Mouse (Mus musculus): Measurements from ENCODE around the gene Cacna2d4. TPM values are rescaled to one million over a fixed set of nuclear protein-coding genes. Genes with fewer than 3 reads are reported as not detected.

Gene Cacna2d4
- polyA plus RNA-seq, 1 experiment from 2014 or later = 0.23 TPM

DNA sequence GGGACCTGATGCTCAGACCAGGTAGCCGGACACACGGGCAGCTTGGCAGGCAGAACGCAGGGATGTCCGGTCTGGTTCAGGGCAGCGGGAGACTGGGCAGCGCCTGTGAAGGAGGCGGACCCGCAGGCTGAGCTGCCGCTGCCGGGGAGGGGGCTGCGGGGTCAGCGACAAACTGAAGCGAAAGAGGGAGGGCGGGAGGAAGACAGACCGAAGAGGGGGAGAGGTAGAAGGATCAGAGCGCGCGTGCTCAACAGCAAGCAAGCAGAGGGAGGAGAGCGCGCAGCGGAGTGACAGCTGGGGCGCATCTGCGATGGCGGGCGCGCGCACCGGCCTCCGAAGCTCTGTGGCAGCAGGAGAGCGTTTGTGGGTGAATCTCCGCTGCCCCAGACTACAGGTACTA, 94.2 kb downstream of the Cacna2d4 start, which contains the start of gene Lrtm2:
Gene Lrtm2, minus strand, starts transcription at position 261 of the 400 bp plus-strand sequence.
- H3K27ac ChIP-seq (ENCODE audit: low read length) = no peak within 1 kb of the TSS
- H3K4me2 ChIP-seq (replicated peaks; ENCODE audit: low read depth, low read length) = peak within 1 kb of the TSS; percentile 48
- H3K27me3 ChIP-seq (ENCODE audit: control insufficient read depth, insufficient read depth, low read length) = peaks cover 35% of the 10 kb centered on the region
- H3K36me3 ChIP-seq (ENCODE audit: control insufficient read depth, insufficient read depth, low read length) = no peaks in the 10 kb centered on the region
- H3K9me3 ChIP-seq (ENCODE audit: control insufficient read depth, low read depth, low read length) = no peaks in the 10 kb centered on the region
- 0 out of 2 replicates have a peak, but pooled peaks cover 3% of the 10 kb centered on the region for H3K4me1 ChIP-seq (ENCODE audit: control insufficient read depth, insufficient read depth, low read length)
- WGBS = under 1% methylated on average over 30 of the region's 31 CpGs
- ATAC-seq (ENCODE audit: insufficient number of reproducible peaks, insufficient read depth, low FRiP score, low read depth) = no peak
- no peak within 1 kb of the TSS for H3K9ac ChIP-seq (replicated peaks; ENCODE audit: low read depth, low read length)
- peak within 1 kb of the TSS; percentile 31 for H3K4me3 ChIP-seq (ENCODE audit: low read depth, low read length)

GRCm38 (mm10) chr6:119332111-119332510, 95.8 kb downstream of the Cacna2d4 start:
- 0 out of 2 replicates have a peak, but pooled peaks cover 3% of the 10 kb centered on the region for H3K4me1 ChIP-seq (ENCODE audit: control insufficient read depth, insufficient read depth, low read length)
- no peak overlapping the region for H3K4me2 ChIP-seq (replicated peaks; ENCODE audit: low read depth, low read length)
- H3K27me3 ChIP-seq (ENCODE audit: control insufficient read depth, insufficient read depth, low read length) = peaks cover 35% of the 10 kb centered on the region
- WGBS = 4% methylated on average over 1 of the region's 1 CpGs
- H3K4me3 ChIP-seq (ENCODE audit: low read depth, low read length) = no peak overlapping the region
- H3K36me3 ChIP-seq (ENCODE audit: control insufficient read depth, insufficient read depth, low read length) = no peaks in the 10 kb centered on the region
- H3K9ac ChIP-seq (replicated peaks; ENCODE audit: low read depth, low read length) = no peak overlapping the region
- ATAC-seq (ENCODE audit: insufficient number of reproducible peaks, insufficient read depth, low FRiP score, low read depth) = no peak
- H3K9me3 ChIP-seq (ENCODE audit: control insufficient read depth, low read depth, low read length) = no peaks in the 10 kb centered on the region
- no peak overlapping the region for H3K27ac ChIP-seq (ENCODE audit: low read length)

- Histone ChIP-seq H3K27me3 (ENCODE audit: control insufficient read depth, insufficient read depth, low read length) (peaks cover 33% of the 10 kb centered on the region), H3K9ac (replicated peaks; ENCODE audit: low read depth, low read length) (no peak overlapping the region), H3K36me3 (ENCODE audit: control insufficient read depth, insufficient read depth, low read length) (no peaks in the 10 kb centered on the region), H3K4me3 (ENCODE audit: low read depth, low read length) (no peak overlapping the region), H3K9me3 (ENCODE audit: control insufficient read depth, low read depth, low read length) (no peaks in the 10 kb centered on the region), H3K4me1 (ENCODE audit: control insufficient read depth, insufficient read depth, low read length) (0 out of 2 replicates have a peak, but pooled peaks cover 3% of the 10 kb centered on the region), H3K27ac (ENCODE audit: low read length) (no peak overlapping the region), H3K4me2 (replicated peaks; ENCODE audit: low read depth, low read length) (no peak overlapping the region)
- ATAC-seq (ENCODE audit: insufficient number of reproducible peaks, insufficient read depth, low FRiP score, low read depth) = no peak
- 5% methylated on average over 2 of the region's 3 CpGs for WGBS
These were observed 96.9 kb downstream of the Cacna2d4 start for GRCm38 (mm10) chr6:119333202-119333601.

- 0 out of 2 replicates have a peak, but pooled peaks cover 3% of the 10 kb centered on the region for H3K4me1 ChIP-seq (ENCODE audit: control insufficient read depth, insufficient read depth, low read length)
- no peak overlapping the region for H3K4me3 ChIP-seq (ENCODE audit: low read depth, low read length)
- ATAC-seq (ENCODE audit: insufficient number of reproducible peaks, insufficient read depth, low FRiP score, low read depth) = no peak
- H3K36me3 ChIP-seq (ENCODE audit: control insufficient read depth, insufficient read depth, low read length) = no peaks in the 10 kb centered on the region
- no peak overlapping the region for H3K27ac ChIP-seq (ENCODE audit: low read length)
- 25% methylated on average over 3 of the region's 3 CpGs for WGBS
- H3K4me2 ChIP-seq (replicated peaks; ENCODE audit: low read depth, low read length) = no peak overlapping the region
- H3K27me3 ChIP-seq (ENCODE audit: control insufficient read depth, insufficient read depth, low read length) = peaks cover 31% of the 10 kb centered on the region
- no peak overlapping the region for H3K9ac ChIP-seq (replicated peaks; ENCODE audit: low read depth, low read length)
- H3K9me3 ChIP-seq (ENCODE audit: control insufficient read depth, low read depth, low read length) = no peaks in the 10 kb centered on the region
These were observed 97.5 kb downstream of the Cacna2d4 start for GRCm38 (mm10) chr6:119333831-119334230.

GRCm38 (mm10) chr6:119336124-119336523, 99.8 kb downstream of the Cacna2d4 start:
- no peak for ATAC-seq (ENCODE audit: insufficient number of reproducible peaks, insufficient read depth, low FRiP score, low read depth)
- WGBS = 82% methylated on average over 7 of the region's 7 CpGs
- H3K4me1 ChIP-seq (ENCODE audit: control insufficient read depth, insufficient read depth, low read length) = no peaks in the 10 kb centered on the region

GRCm38 (mm10) chr6:119337287-119337686, 101.0 kb downstream of the Cacna2d4 start:
- Histone ChIP-seq H3K27ac (ENCODE audit: low read length) (no peak overlapping the region), H3K4me2 (replicated peaks; ENCODE audit: low read depth, low read length) (no peak overlapping the region), H3K4me3 (ENCODE audit: low read depth, low read length) (no peak overlapping the region), H3K36me3 (ENCODE audit: control insufficient read depth, insufficient read depth, low read length) (no peaks in the 10 kb centered on the region), H3K9me3 (ENCODE audit: control insufficient read depth, low read depth, low read length) (no peaks in the 10 kb centered on the region), H3K27me3 (ENCODE audit: control insufficient read depth, insufficient read depth, low read length) (no peaks in the 10 kb centered on the region), H3K9ac (replicated peaks; ENCODE audit: low read depth, low read length) (no peak overlapping the region), H3K4me1 (ENCODE audit: control insufficient read depth, insufficient read depth, low read length) (no peaks in the 10 kb centered on the region)
- ATAC-seq (ENCODE audit: insufficient number of reproducible peaks, insufficient read depth, low FRiP score, low read depth) = no peak
- WGBS = 66% methylated on average over 3 of the region's 3 CpGs

More at GRCm38 (mm10) chr6:119336124-119336523, 99.8 kb downstream of the Cacna2d4 start:
- Histone ChIP-seq H3K9me3 (ENCODE audit: control insufficient read depth, low read depth, low read length) (no peaks in the 10 kb centered on the region), H3K4me3 (ENCODE audit: low read depth, low read length) (no peak overlapping the region), H3K4me2 (replicated peaks; ENCODE audit: low read depth, low read length) (no peak overlapping the region), H3K36me3 (ENCODE audit: control insufficient read depth, insufficient read depth, low read length) (no peaks in the 10 kb centered on the region), H3K27ac (ENCODE audit: low read length) (no peak overlapping the region), H3K27me3 (ENCODE audit: control insufficient read depth, insufficient read depth, low read length) (peaks cover 8% of the 10 kb centered on the region; the same call in 1 of the 2 replicates), H3K9ac (replicated peaks; ENCODE audit: low read depth, low read length) (no peak overlapping the region)

- ATAC-seq (ENCODE audit: insufficient number of reproducible peaks, insufficient read depth, low FRiP score, low read depth) = no peak
These were observed 102.0 kb downstream of the Cacna2d4 start for GRCm38 (mm10) chr6:119338121-119338912.

DNA sequence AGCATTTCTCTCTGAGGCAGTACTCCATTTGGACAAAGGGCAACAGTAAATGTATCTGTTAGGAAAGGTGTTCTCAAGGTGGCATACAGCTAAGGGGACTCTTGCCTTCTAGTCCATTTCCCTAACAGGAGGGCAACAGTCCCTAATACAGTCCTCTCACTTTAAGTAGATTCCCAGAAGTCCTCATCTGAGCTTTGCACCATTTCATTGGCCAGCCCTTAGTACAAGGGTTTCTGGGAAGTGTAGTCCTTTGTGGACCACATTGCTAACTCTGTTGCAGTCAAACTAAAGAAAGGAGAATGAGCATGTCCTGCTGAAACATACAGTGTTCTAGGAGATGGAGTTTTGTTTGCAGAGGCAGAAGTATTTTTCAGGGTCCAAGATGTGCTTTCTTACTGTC, 105.1 kb downstream of the Cacna2d4 start:
- H3K36me3 ChIP-seq (ENCODE audit: control insufficient read depth, insufficient read depth, low read length) = no peaks in the 10 kb centered on the region
- H3K4me3 ChIP-seq (ENCODE audit: low read depth, low read length) = no peak overlapping the region
- no peak overlapping the region for H3K9ac ChIP-seq (replicated peaks; ENCODE audit: low read depth, low read length)
- no peak overlapping the region for H3K27ac ChIP-seq (ENCODE audit: low read length)
- no peaks in the 10 kb centered on the region for H3K27me3 ChIP-seq (ENCODE audit: control insufficient read depth, insufficient read depth, low read length)
- no peak overlapping the region for H3K4me2 ChIP-seq (replicated peaks; ENCODE audit: low read depth, low read length)
- H3K4me1 ChIP-seq (ENCODE audit: control insufficient read depth, insufficient read depth, low read length) = no peaks in the 10 kb centered on the region
- ATAC-seq (ENCODE audit: insufficient number of reproducible peaks, insufficient read depth, low FRiP score, low read depth) = peak; percentile 59; the same call in 1 of the 2 replicates
- no peaks in the 10 kb centered on the region for H3K9me3 ChIP-seq (ENCODE audit: control insufficient read depth, low read depth, low read length)

More at GRCm38 (mm10) chr6:119338121-119338912, 102.0 kb downstream of the Cacna2d4 start:
- H3K27ac ChIP-seq (ENCODE audit: low read length) = no peak overlapping the region
- no peak overlapping the region for H3K4me2 ChIP-seq (replicated peaks; ENCODE audit: low read depth, low read length)
- no peaks in the 10 kb centered on the region for H3K9me3 ChIP-seq (ENCODE audit: control insufficient read depth, low read depth, low read length)
- H3K4me3 ChIP-seq (ENCODE audit: low read depth, low read length) = no peak overlapping the region
- no peaks in the 10 kb centered on the region for H3K27me3 ChIP-seq (ENCODE audit: control insufficient read depth, insufficient read depth, low read length)
- 36% methylated on average over 10 of the region's 11 CpGs for WGBS
- H3K36me3 ChIP-seq (ENCODE audit: control insufficient read depth, insufficient read depth, low read length) = no peaks in the 10 kb centered on the region
- H3K9ac ChIP-seq (replicated peaks; ENCODE audit: low read depth, low read length) = no peak overlapping the region
- H3K4me1 ChIP-seq (ENCODE audit: control insufficient read depth, insufficient read depth, low read length) = no peaks in the 10 kb centered on the region

Measured in stomach, embryonic 14.5 days (tissue).